Mouse (Mus musculus) myocyte (in vitro differentiated cells): Measurements from ENCODE around the gene Nsf.

Experiments
- CEBPB ChIP-seq: IDR thresholded peaks from 2 replicates; pipeline ENCODE4 v1.6.1; 2011; ENCODE audit warnings: mild to moderate bottlenecking, moderate library complexity; ENCODE audit not compliant: poor library complexity, insufficient read depth, severe bottlenecking
- E2F4 ChIP-seq: IDR thresholded peaks from one replicate; pipeline ENCODE4 v1.6.1; 2011; ENCODE audit warnings: mild to moderate bottlenecking, control low read depth, moderate library complexity; ENCODE audit not compliant: insufficient read depth
- MAX ChIP-seq: IDR thresholded peaks from one replicate; pipeline ENCODE4 v1.6.1; 2011; ENCODE audit warnings: low read depth, mild to moderate bottlenecking, control low read depth
- MYOD1 ChIP-seq, 3 experiments: IDR thresholded peaks; one replicate each; pipeline ENCODE4 v1.6.1; 2011; ENCODE audit warnings: control low read depth in 2 of 3, low read depth in 2 of 3, mild to moderate bottlenecking in 2 of 3, moderate library complexity in 1 of 3; ENCODE audit not compliant: insufficient read length in 2 of 3, control insufficient read depth in 1 of 3
- MYOG ChIP-seq, 3 experiments: IDR thresholded peaks; one replicate each; pipeline ENCODE4 v1.6.1; 2011; ENCODE audit warnings: control low read depth in 2 of 3, low read depth in 2 of 3, mild to moderate bottlenecking in 2 of 3; ENCODE audit not compliant: insufficient read length in 2 of 3, control insufficient read depth in 1 of 3, insufficient read depth in 1 of 3
- POLR2A ChIP-seq: IDR thresholded peaks from one replicate; pipeline ENCODE4 v1.6.1; 2011; ENCODE audit warnings: low read depth, mild to moderate bottlenecking, control low read depth, moderate library complexity; ENCODE audit not compliant: insufficient read length
- POLR2AphosphoS2 ChIP-seq: IDR thresholded peaks from one replicate; pipeline ENCODE4 v1.6.1; 2011; ENCODE audit warnings: low read depth, control low read depth; ENCODE audit not compliant: insufficient read length
- REST ChIP-seq: IDR thresholded peaks from one replicate; pipeline ENCODE4 v1.6.1; 2011; ENCODE audit warnings: mild to moderate bottlenecking, control low read depth, moderate library complexity; ENCODE audit not compliant: insufficient read depth, insufficient read length
- SRF ChIP-seq: IDR thresholded peaks from one replicate; pipeline ENCODE4 v1.6.1; 2011; ENCODE audit warnings: low read depth; ENCODE audit not compliant: control insufficient read depth, insufficient read length
- TCF12 ChIP-seq: IDR thresholded peaks from one replicate; pipeline ENCODE4 v1.6.1; 2011; ENCODE audit warnings: mild to moderate bottlenecking, control low read depth; ENCODE audit not compliant: poor library complexity, insufficient read depth, severe bottlenecking
- TCF3 ChIP-seq: IDR thresholded peaks from one replicate; pipeline ENCODE4 v1.6.1; 2011; ENCODE audit warnings: low read depth, control low read depth; ENCODE audit not compliant: insufficient read length
- USF1 ChIP-seq: IDR thresholded peaks from one replicate; pipeline ENCODE4 v1.6.1; 2011; ENCODE audit warnings: low read depth, mild to moderate bottlenecking, control low read depth, moderate library complexity

- no peak for TF ChIP-seq TCF3
- no peak for TF ChIP-seq POLR2A
- TF ChIP-seq MAX = no peak
- no peak for TF ChIP-seq MYOD1 (IDR thresholded peaks at IDR 0.05; ENCODE audit: control insufficient read depth in 1 of 3, insufficient read length in 2 of 3, low read depth in 2 of 3)
- TF ChIP-seq POLR2AphosphoS2 = no peak
- TF ChIP-seq E2F4 = no peak
- TF ChIP-seq USF1 = no peak
- no peak for TF ChIP-seq REST
- TF ChIP-seq TCF12 = no peak
- no peak for TF ChIP-seq SRF
- no peak for TF ChIP-seq CEBPB
- TF ChIP-seq MYOG (IDR thresholded peaks at IDR 0.05; ENCODE audit: control insufficient read depth in 1 of 3, insufficient read depth in 1 of 3, insufficient read length in 2 of 3, low read depth in 2 of 3) = no peak
Measured at GRCm38 (mm10) chr11:103937976-103938728, 15.7 kb downstream of the Nsf start.
